Mouse (Mus musculus) stomach, embryonic 15.5 days (tissue): ENCODE measurements at regions not wholly inside any gene's neighbourhood (a gene's known extent, or its start where the extent isn't known, plus 50 kb on each side); places are given as distances from the start of the nearest gene placed in this dataset.

ENCODE experiments used
- ATAC-seq: fragments of 200-750 bp; cut with Nextera tagmentation; 2 replicates; pipeline ENCODE4 v1.8.0; 2017; ENCODE audit warnings: low read depth, moderate number of reproducible peaks, moderate TSS enrichment; ENCODE audit not compliant: insufficient read depth, low FRiP score
- H3K27ac ChIP-seq: fragments of 300-500 bp; sonication (generic); 2 replicates; pipeline ENCODE4 v1.5.1; 2015; ENCODE audit warnings: mild to moderate bottlenecking, inconsistent platforms
- H3K27me3 ChIP-seq: fragments of 300-500 bp; sonication (generic); replicated peaks from 2 replicates; pipeline ENCODE4 v1.6.1; 2015; ENCODE audit warnings: inconsistent platforms
- H3K36me3 ChIP-seq: fragments of 300-500 bp; sonication (generic); 2 replicates; pipeline ENCODE4 v1.6.1; 2015; ENCODE audit warnings: inconsistent platforms
- H3K4me1 ChIP-seq: fragments of 300-500 bp; sonication (generic); 2 replicates; pipeline ENCODE4 v1.6.1; 2015; ENCODE audit warnings: inconsistent platforms
- H3K4me2 ChIP-seq: fragments of 300-500 bp; sonication (generic); 2 replicates; pipeline ENCODE4 v1.6.1; 2015; ENCODE audit warnings: mild to moderate bottlenecking, inconsistent platforms
- H3K4me3 ChIP-seq: fragments of 300-500 bp; sonication (generic); replicated peaks from 2 replicates; pipeline ENCODE4 v1.5.1; 2015; ENCODE audit warnings: inconsistent platforms
- H3K9ac ChIP-seq: fragments of 300-500 bp; sonication (generic); 2 replicates; pipeline ENCODE4 v1.6.1; 2015; ENCODE audit warnings: inconsistent platforms
- H3K9me3 ChIP-seq: fragments of 300-500 bp; sonication (generic); 2 replicates; pipeline ENCODE4 v1.6.1; 2016; ENCODE audit warnings: inconsistent platforms
- WGBS: fragments of 180-500 bp; shearing (Covaris S2); methylation state at CpG from one replicate; pipeline ENCODE4 v1.1.7; 2015; 5-methylcytosine and 5-hydroxymethylcytosine counted together

DNA sequence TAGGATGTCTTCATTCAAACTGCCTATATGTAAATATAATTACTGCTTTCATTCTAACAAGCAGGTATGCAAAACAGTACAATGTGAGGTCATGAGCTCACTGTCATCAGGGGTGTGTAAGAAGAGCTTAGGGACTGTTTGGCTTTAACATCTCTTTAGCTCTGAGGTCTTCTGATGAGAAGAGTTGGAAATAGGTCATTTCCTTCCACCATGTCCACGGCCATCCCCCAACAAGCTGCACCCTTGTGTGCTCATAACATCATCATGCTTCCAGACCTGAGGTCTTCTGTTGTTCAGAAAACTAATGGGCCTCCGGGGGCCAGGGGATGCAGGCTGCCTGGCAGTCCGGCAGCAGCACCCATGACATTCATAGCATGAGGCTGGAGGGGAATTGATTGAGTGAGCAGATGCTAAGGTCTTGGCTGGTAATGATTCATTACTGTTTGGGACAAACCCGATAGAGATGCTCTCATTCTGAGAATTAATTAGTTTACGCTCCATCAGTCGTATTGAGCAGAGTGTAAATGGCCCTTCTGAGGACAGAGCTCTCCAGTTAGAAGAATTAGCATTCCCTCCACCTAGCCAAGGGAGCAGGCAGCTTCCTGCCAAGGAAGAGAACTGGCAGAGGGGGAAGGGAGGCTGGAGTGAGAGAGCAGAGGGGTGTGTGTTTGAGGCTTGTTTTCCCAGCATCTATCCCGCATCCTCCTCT, 64.0 kb downstream of the Rps24 start:
- Histone ChIP-seq H3K27me3 (no peaks in the 10 kb centered on the region), H3K4me3 (no peak overlapping the region), H3K4me1 (no peaks in the 10 kb centered on the region), H3K9ac (no peak overlapping the region), H3K9me3 (no peaks in the 10 kb centered on the region), H3K4me2 (no peak overlapping the region), H3K27ac (no peak overlapping the region), H3K36me3 (no peaks in the 10 kb centered on the region)
- ATAC-seq, result no peak
- WGBS, result 43% methylated on average over 7 of the region's 7 CpGs

DNA sequence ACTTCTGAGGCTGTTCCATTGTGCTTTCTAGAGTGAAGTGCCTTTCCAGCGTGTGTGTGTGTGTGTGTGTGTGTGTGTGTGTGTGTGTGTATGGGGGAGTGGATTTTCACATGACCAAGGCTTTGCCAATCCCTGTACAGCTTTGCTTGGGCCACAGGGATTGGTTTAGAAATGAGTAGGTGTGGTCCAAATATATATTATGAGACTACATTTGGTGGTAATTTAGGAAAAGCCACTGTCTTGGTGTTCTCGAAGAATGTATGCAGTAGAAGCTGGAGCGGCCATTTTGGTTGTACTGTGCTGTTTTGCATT, 64.5 kb downstream of the Rps24 start:
- Histone ChIP-seq H3K27me3 (no peaks in the 10 kb centered on the region), H3K9me3 (no peaks in the 10 kb centered on the region), H3K4me2 (no peak overlapping the region), H3K36me3 (no peaks in the 10 kb centered on the region), H3K27ac (no peak overlapping the region), H3K4me3 (no peak overlapping the region), H3K9ac (no peak overlapping the region), H3K4me1 (no peaks in the 10 kb centered on the region)
- no peak for ATAC-seq
- 68% methylated on average over 3 of the region's 3 CpGs for WGBS

DNA sequence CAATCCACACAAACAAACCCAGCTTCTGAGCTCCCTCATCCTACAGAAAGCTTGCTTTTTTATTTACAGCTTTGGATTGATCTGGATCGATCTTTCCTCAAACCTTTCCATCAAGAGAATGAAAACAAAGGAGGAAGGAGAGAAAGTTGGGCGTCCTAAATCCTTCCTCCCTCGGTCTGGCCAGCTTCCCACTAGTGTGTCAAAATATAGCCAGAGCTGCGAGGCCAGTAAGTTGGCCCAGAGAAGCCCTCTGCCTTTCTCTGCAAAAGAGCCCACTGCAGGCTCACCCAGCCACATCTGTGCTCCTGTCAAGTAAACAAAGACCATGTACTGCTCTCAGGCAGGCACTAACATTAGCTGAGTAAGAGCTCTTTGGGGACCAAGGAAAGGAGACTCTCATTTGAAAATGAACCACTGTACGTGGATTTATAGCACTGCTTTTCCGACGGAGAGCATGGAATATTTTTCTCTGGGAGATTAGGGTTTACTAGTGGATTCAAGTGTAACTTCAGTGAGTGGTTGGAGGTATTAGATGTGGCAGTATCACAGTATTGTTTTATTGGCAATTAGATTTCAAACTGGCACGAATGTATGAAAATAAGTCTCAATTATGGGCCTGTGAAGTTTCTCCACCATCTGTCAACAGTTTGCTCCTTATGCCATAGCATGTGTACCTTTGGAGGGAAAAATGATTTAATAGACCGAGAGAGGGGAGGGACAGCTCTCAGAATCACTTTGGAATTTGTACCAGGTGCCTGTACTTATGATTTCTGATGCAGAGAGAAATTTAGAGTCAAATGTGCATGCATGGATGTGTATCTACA, 78.1 kb downstream of the Rps24 start:
- Histone ChIP-seq H3K4me3 (no peak overlapping the region), H3K9ac (no peak overlapping the region), H3K4me1 (no peaks in the 10 kb centered on the region), H3K36me3 (no peaks in the 10 kb centered on the region), H3K27ac (no peak overlapping the region; the same call in 1 of the 2 replicates), H3K9me3 (no peaks in the 10 kb centered on the region), H3K4me2 (no peak overlapping the region), H3K27me3 (no peaks in the 10 kb centered on the region)
- no peak for ATAC-seq
- WGBS, result 41% methylated on average over 9 of the region's 9 CpGs

GRCm38 (mm10) chr14:24565718-24566322, 78.9 kb downstream of the Rps24 start:
- no peak for ATAC-seq
- Histone ChIP-seq H3K9ac (no peak overlapping the region), H3K27ac (no peak overlapping the region), H3K4me1 (no peaks in the 10 kb centered on the region), H3K27me3 (no peaks in the 10 kb centered on the region), H3K36me3 (no peaks in the 10 kb centered on the region), H3K4me2 (no peak overlapping the region), H3K4me3 (no peak overlapping the region), H3K9me3 (no peaks in the 10 kb centered on the region)
- 74% methylated on average over 10 of the region's 10 CpGs for WGBS

DNA sequence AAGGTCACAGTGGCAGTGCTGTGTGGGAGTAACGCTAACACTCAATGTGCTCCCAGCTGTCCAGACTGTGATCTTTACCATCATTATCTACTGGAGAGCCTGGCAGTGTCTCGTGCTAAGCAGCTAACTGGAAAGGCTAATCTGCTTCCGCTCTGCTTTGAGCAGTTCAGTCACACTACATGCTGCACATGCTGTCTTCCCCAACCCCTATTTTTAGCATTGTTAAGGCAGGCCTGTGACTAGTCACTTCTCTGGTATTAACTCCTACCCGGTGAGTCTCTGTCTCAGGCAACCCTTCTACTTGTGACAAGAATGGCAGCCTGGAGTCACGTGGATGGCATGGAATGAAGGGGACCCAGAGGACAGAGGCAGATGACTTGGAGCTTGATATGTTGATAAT, 88.2 kb downstream of the Rps24 start:
- 71% methylated on average over 5 of the region's 5 CpGs for WGBS
- ATAC-seq, result no peak

DNA sequence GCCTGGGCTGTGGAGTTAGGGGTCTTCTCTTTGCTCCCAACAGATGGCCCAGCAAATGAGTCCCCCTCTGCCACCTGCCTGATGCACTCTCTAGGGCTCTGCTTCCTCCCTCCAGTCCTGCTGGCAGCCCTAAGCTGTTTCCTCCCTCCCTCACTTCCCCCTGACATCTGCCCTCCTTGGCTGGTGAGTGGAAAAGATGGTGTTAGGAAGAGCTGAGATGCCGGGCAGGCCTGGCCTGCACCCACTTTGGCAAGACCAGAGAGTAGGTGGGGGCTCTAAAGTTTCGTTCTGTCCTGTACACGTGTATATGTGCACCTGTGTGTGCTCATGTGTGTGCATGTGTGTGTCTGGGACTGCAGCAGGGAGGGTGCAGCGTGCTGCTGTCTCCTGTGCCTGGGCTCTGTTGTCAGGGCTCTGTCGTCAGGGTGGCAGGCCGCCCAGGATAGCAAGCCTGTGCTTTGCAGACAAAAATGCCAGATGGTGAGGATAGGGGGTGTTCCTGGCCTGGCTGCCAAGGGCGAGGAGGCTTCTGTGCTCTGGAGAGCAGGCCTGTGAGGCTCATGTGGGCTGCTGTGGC, 91.7 kb downstream of the Rps24 start:
- no peak overlapping the region for H3K4me3 ChIP-seq
- peak; percentile 53 for ATAC-seq
- H3K27ac ChIP-seq, result peak overlapping the region; percentile 48; the same call in 1 of the 2 replicates
- H3K27me3 ChIP-seq, result no peaks in the 10 kb centered on the region
- 46% methylated on average over 7 of the region's 7 CpGs for WGBS
- no peaks in the 10 kb centered on the region for H3K36me3 ChIP-seq
- no peak overlapping the region for H3K9ac ChIP-seq
- H3K4me2 ChIP-seq, result no peak overlapping the region
- H3K9me3 ChIP-seq, result no peaks in the 10 kb centered on the region
- peaks cover 12% of the 10 kb centered on the region for H3K4me1 ChIP-seq

More for the DNA sequence above, 88.2 kb downstream of the Rps24 start:
- H3K27me3 ChIP-seq, result no peaks in the 10 kb centered on the region
- H3K9ac ChIP-seq, result no peak overlapping the region
- H3K4me3 ChIP-seq, result no peak overlapping the region
- peaks cover 12% of the 10 kb centered on the region for H3K4me1 ChIP-seq
- H3K27ac ChIP-seq, result no peak overlapping the region
- H3K9me3 ChIP-seq, result no peaks in the 10 kb centered on the region
- H3K4me2 ChIP-seq, result no peak overlapping the region
- no peaks in the 10 kb centered on the region for H3K36me3 ChIP-seq

DNA sequence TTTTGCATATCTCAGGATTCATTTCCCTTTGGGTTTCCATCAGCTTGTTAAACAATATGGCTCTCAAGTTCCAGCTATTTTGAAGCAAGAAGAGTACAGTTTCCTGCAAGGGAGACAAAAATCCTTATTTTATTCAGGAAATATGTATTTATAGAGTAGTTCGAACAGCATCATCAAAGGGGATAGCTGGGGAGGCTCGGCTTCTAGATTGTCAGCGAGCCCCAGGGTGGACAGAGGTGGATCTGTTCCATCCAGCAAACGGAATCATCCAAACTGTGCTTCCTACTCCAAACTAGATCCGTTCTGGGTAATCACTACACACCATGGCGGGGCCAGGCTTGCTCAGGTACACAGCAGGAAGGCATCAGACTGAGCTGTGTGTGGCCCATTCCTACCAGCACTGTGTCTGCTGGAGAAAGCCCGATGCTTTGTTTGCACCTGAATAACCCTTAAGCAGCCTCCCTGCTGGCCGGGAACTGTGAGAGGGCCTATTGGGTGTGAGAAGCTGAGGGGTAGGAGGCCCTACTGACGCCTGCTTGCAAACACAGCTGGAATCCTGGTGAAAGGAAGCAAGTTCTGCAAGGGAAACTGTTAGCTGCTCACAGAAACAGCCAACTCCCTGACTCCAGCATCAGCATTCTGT, 92.3 kb downstream of the Rps24 start:
- no peak overlapping the region for H3K9ac ChIP-seq
- WGBS, result 24% methylated on average over 9 of the region's 9 CpGs
- H3K4me2 ChIP-seq, result no peak overlapping the region
- H3K4me3 ChIP-seq, result no peak overlapping the region
- peaks cover 12% of the 10 kb centered on the region for H3K4me1 ChIP-seq
- no peaks in the 10 kb centered on the region for H3K9me3 ChIP-seq
- no peaks in the 10 kb centered on the region for H3K36me3 ChIP-seq
- ATAC-seq, result no peak
- H3K27ac ChIP-seq, result peak overlapping the region; percentile 48; the same call in 1 of the 2 replicates
- no peaks in the 10 kb centered on the region for H3K27me3 ChIP-seq

DNA sequence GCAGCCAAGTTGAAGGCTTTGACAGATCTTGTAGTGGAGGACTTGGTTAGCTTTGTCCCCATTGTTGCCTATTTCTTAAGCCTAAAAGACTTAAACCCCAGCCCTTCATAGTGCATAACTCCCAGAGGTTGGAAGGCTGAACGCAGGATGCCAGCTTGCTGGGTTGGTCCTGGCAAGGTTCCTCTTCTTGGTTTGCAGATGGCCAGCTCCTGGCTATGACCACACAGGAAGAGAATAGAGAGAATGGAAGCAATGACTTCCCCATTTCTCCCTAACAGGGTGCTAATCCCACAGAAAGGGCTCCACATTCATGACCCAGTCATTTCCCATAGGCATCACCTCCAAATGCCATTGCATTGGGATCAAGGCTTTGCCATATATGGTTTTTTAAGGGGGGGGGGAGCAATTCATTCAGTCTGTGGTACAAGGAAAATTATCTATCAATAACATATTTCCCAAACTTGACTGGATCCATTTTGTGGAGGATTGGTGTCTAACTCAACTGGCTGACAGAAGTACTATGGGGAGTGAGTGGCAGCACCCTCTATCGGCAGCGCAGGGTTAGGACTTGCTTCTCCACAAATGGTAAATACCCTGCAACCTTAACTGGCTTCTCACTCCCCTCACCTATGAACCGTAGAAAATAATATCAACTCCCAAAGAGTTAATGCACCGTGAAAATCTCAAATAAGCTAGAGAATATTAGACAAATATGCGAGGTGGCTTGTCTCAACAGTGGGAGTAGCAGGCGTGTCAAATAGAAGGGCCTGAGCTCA, 99.4 kb downstream of the Rps24 start:
- Histone ChIP-seq H3K4me3 (no peak overlapping the region), H3K4me2 (no peak overlapping the region), H3K27ac (no peak overlapping the region), H3K27me3 (no peaks in the 10 kb centered on the region), H3K4me1 (no peaks in the 10 kb centered on the region), H3K9me3 (no peaks in the 10 kb centered on the region), H3K36me3 (no peaks in the 10 kb centered on the region), H3K9ac (no peak overlapping the region)
- whole genome bisulfite sequencing, result 56% methylated on average over 7 of the region's 7 CpGs
- no peak; the same call in 1 of the 2 replicates for ATAC-seq

DNA sequence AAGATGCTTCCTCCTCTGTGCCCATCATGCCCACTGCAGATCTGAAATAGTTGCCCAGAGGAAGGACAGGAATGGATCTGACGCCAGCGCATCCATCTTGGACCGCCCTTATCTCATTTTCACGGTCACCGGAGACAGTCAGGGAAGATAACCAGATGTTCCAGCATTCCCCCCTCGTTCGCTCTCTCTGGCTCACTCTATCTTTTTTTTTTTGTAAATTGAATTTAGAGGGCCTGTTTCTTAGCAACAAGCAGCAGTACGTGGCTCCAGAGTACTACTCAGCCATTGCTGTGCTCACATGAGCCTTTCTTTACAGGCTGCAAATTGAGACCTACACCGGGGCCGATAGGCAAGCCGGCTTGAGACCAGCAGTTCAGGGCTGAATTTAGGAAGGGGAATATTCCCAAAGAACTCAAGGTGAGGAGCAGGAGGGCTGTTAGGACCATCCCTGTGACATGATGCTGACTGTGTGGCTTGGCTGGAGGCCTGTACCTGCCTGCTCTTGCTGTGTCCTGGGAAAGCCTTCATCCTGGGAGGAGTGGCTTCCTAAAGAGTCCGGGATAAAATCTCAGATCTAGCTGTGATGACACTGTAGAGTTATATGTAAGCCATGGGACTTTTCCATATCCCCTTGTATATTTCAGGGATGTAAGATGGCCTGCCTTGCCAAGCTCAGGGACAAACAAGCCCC, 100.2 kb downstream of the Rps24 start:
- Histone ChIP-seq H3K9me3 (no peaks in the 10 kb centered on the region), H3K9ac (no peak overlapping the region), H3K4me1 (no peaks in the 10 kb centered on the region), H3K27ac (no peak overlapping the region), H3K4me2 (no peak overlapping the region), H3K4me3 (no peak overlapping the region), H3K27me3 (no peaks in the 10 kb centered on the region), H3K36me3 (no peaks in the 10 kb centered on the region)
- 62% methylated on average over 12 of the region's 12 CpGs for WGBS
- no peak; the same call in 1 of the 2 replicates for ATAC-seq

DNA sequence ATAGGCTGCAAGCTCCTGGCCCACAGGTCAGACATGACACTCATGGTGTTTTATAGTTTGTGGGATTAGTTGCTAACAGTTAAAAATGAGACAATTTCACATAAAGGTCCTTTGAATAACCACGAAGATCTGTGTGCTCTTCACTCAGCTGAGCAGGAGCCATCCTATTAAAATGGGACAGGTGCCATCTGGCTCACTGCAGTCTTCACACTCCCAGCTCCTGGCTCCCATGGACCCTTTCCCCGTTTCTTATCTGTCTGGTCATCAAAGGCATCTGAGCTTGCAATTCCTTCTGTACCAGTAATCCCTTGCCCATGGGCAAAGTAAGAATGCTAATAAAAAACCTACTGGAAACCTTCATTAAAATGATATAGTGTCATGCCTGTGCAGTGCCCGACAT, 101.1 kb downstream of the Rps24 start:
- H3K27me3 ChIP-seq, result no peaks in the 10 kb centered on the region
- H3K36me3 ChIP-seq, result no peaks in the 10 kb centered on the region
- WGBS, result 60% methylated on average over 3 of the region's 3 CpGs
- no peak overlapping the region for H3K4me2 ChIP-seq
- H3K9ac ChIP-seq, result no peak overlapping the region
- H3K4me1 ChIP-seq, result no peaks in the 10 kb centered on the region
- no peaks in the 10 kb centered on the region for H3K9me3 ChIP-seq
- H3K4me3 ChIP-seq, result no peak overlapping the region
- ATAC-seq, result no peak
- no peak overlapping the region for H3K27ac ChIP-seq
